Comparison of ENCODE assay signal across 16 mouse cellular contexts in genomic region chr12:32805559-32805958, GRCm38 (mm10). TPM values are rescaled to one million over a fixed set of nuclear protein-coding genes. Genes with fewer than 3 reads are reported as not detected.
DNase-seq lines count a peak whose midpoint lies in the region; TF ChIP-seq lines count a peak whose summit lies in the region.
"Had no signal": no experiment of that assay in that cellular context is flagged by ENCODE, and none has a peak within 500 bp of the region (broad histone marks: within the 10 kb centered on the region; RNA-seq: fewer than 3 reads in every experiment).

No protein-coding gene starts in this region.

- no peaks in the 10 kb centered on the region for H3K27me3 ChIP-seq in MEL (ENCODE audit: control insufficient read depth in 1 of 2, insufficient read depth in 2 of 2, low read length in 2 of 2)
- H3K27me3 ChIP-seq: CH12.LX had no signal

- H3K4me3 ChIP-seq in MEL (ENCODE audit: control insufficient read depth in 1 of 2, insufficient read depth in 1 of 2, low read depth in 2 of 2, low read length in 2 of 2): no peak overlapping the region

- no peaks in the 10 kb centered on the region for H3K79me2 ChIP-seq in MEL (ENCODE audit: control insufficient read depth, insufficient read depth, low read length, poor library complexity)

- H3K27ac ChIP-seq in MEL (ENCODE audit: control insufficient read depth, low read depth, low read length): no peak overlapping the region

- DNase-seq in MEL (ENCODE audit: low read depth, low spot score): no peak
- no peak for DNase-seq in lung, postnatal 4 days
- DNase-seq: adrenal gland, adult 2 months; adrenal gland, adult 8-10 months; adrenal gland, postnatal 10 days; adrenal gland, postnatal 14 days; adrenal gland, postnatal 25 days; adrenal gland, postnatal 36 days; B cell, adult 2 months; cerebellum, adult 11 months; cerebellum, adult 11-12 months; cerebellum, adult 18-20 months; cerebellum, adult 2 months; cerebellum, adult 8-10 months had no signal

- H3K9me3 ChIP-seq in MEL (replicated peaks; ENCODE audit: insufficient read depth, low read length): no peaks in the 10 kb centered on the region
- H3K9me3 ChIP-seq: G1E had no signal

- TF ChIP-seq RAD21 in MEL (IDR thresholded peaks at IDR 0.05; ENCODE audit: low read depth, low read length): no peak

- no peak for TF ChIP-seq POLR2A in MEL (IDR thresholded peaks at IDR 0.05; ENCODE audit: control insufficient read depth in 1 of 2, insufficient read depth in 1 of 2, low read depth in 1 of 2, low read length in 2 of 2, poor library complexity in 1 of 2)

- peaks cover 6 to 15% of the 10 kb centered on the region in 2 experiments for H3K4me1 ChIP-seq in MEL (ENCODE audit: control insufficient read depth in 1 of 2, insufficient read depth in 2 of 2, low read length in 2 of 2)

- H3K36me3 ChIP-seq in MEL (ENCODE audit: control insufficient read depth in 1 of 2, insufficient read depth in 2 of 2, low read length in 2 of 2): peaks cover 0 to 7% of the 10 kb centered on the region in 2 experiments; a peak in 2 of 4 replicates
- H3K36me3 ChIP-seq: G1E had no signal

- TF ChIP-seq EP300 in MEL (IDR thresholded peaks at IDR 0.05; ENCODE audit: low read depth in 1 of 2, low read length in 2 of 2): peak in 1 of 2 experiments; percentile 57; a peak in 2 of 4 replicates

- TF ChIP-seq CTCF in MEL (IDR thresholded peaks at IDR 0.05 in 2 of 3, conservative IDR thresholded peaks at IDR 0.05 in 1 of 3; ENCODE audit: control insufficient read depth in 1 of 3, insufficient read depth in 1 of 3, low read depth in 2 of 3, low read length in 3 of 3, poor library complexity in 1 of 3, severe bottlenecking in 1 of 3): no peak

- no peak overlapping the region for H3K9ac ChIP-seq in MEL (ENCODE audit: control insufficient read depth, low read depth, low read length, poor library complexity, severe bottlenecking)

TF ChIP-seq in MEL, 35 proteins besides CTCF, POLR2A, EP300 and RAD21:
- TF ChIP-seq E2F4 (IDR thresholded peaks at IDR 0.05; ENCODE audit: borderline replicate concordance, low read depth, low read length): no peak
- TF ChIP-seq POLR2AphosphoS2 (IDR thresholded peaks at IDR 0.05; ENCODE audit: low read length): no peak
- no peak for TF ChIP-seq TBP (IDR thresholded peaks at IDR 0.05; ENCODE audit: low read depth, low read length)
- TF ChIP-seq MXI1 (IDR thresholded peaks at IDR 0.05; ENCODE audit: low read depth, low read length): no peak
- no peak for TF ChIP-seq KAT2A (conservative IDR thresholded peaks at IDR 0.05; ENCODE audit: low read depth, low read length)
- TF ChIP-seq ETS1 (IDR thresholded peaks at IDR 0.05; ENCODE audit: low read depth, low read length): peak; percentile 39; the same call in 1 of the 2 replicates
- TF ChIP-seq ZKSCAN1 (IDR thresholded peaks at IDR 0.05; ENCODE audit: low read depth, low read length): no peak
- 0 out of 2 replicates have a peak, but pooled peaks have one; percentile 29 for TF ChIP-seq TCF12 (IDR thresholded peaks at IDR 0.05; ENCODE audit: low read depth, low read length)
- TF ChIP-seq ZC3H11A (IDR thresholded peaks at IDR 0.05; ENCODE audit: low read depth, low read length): no peak
- TF ChIP-seq MEF2A (IDR thresholded peaks at IDR 0.05; ENCODE audit: extremely low read depth, insufficient replicate concordance, low read depth, low read length, poor library complexity, severe bottlenecking): peak; percentile 85; the same call in 1 of the 2 replicates
- no peak for TF ChIP-seq POLR2AphosphoS5 (IDR thresholded peaks at IDR 0.05; ENCODE audit: borderline replicate concordance, low read depth, low read length)
- no peak for TF ChIP-seq RCOR1 (IDR thresholded peaks at IDR 0.05; ENCODE audit: low read depth, low read length)
- no peak for TF ChIP-seq ZMIZ1 (IDR thresholded peaks at IDR 0.05; ENCODE audit: low read depth, low read length)
- TF ChIP-seq NELFE (IDR thresholded peaks at IDR 0.05; ENCODE audit: low read depth, low read length): no peak
TF ChIP-seq in MEL: peak in this region for 3.

RNA-seq across cellular contexts. Expression of gene Nampt, which starts 13.8 kb away (rescaled TPM):
- 23.0 and 33.8 TPM in 2 replicates for total RNA-seq in MEL (2012; rRNA removed)
- 10 to 100 TPM; 40.9 to 74.6 TPM for polyA plus RNA-seq in MEL (2012; ENCODE audit: insufficient read depth in 1 of 2, insufficient read length in 2 of 2, low read depth in 1 of 2, low replicate concordance in 2 of 2, missing spikeins in 1 of 2)
